Mouse (Mus musculus) thymus, postnatal 14 days (tissue): ENCODE measurements around the gene Thbs1.
"Not testable (repeated sequence)": the region's sequence is repeated elsewhere in the genome, so short reads cannot be mapped to it uniquely, and the experiment has no call there.

ENCODE experiments used
- DNase-seq: peaks from one replicate; pipeline ENCODE4 v3.0.0; 2021

Thbs1 gene

GRCm38 (mm10) chr2:118115647-118116046, 4.0 kb downstream of the Thbs1 start:
- DNase-seq = no peak

- no peak for DNase-seq
Measured at GRCm38 (mm10) chr2:118116180-118116579, 4.5 kb downstream of the Thbs1 start.

- no peak for DNase-seq
Measured at GRCm38 (mm10) chr2:118116754-118117290, 5.1 kb downstream of the Thbs1 start.

- no peak for DNase-seq
Measured at GRCm38 (mm10) chr2:118117401-118117800, 5.7 kb downstream of the Thbs1 start.

- DNase-seq = no peak
Measured at GRCm38 (mm10) chr2:118118045-118118444, 6.4 kb downstream of the Thbs1 start.

- DNase-seq = no peak
Measured at GRCm38 (mm10) chr2:118118515-118118914, 6.8 kb downstream of the Thbs1 start.

GRCm38 (mm10) chr2:118119684-118120083, 8.0 kb downstream of the Thbs1 start:
- no peak for DNase-seq

GRCm38 (mm10) chr2:118120095-118120494, 8.4 kb downstream of the Thbs1 start:
- no peak for DNase-seq

- DNase-seq = no peak
Measured at GRCm38 (mm10) chr2:118120751-118121150, 9.1 kb downstream of the Thbs1 start.

GRCm38 (mm10) chr2:118122291-118122690, 10.6 kb downstream of the Thbs1 start:
- no peak for DNase-seq

GRCm38 (mm10) chr2:118123743-118124142, 12.1 kb downstream of the Thbs1 start:
- no peak for DNase-seq

GRCm38 (mm10) chr2:118124437-118124836, 12.8 kb downstream of the Thbs1 start:
- no peak for DNase-seq

- no peak for DNase-seq
Measured at GRCm38 (mm10) chr2:118125211-118125939, 13.7 kb downstream of the Thbs1 start.

- no peak for DNase-seq
Measured at GRCm38 (mm10) chr2:118125943-118126470, 14.3 kb downstream of the Thbs1 start.

- no peak for DNase-seq
Measured at GRCm38 (mm10) chr2:118127516-118128288, 16.0 kb downstream of the Thbs1 start.

GRCm38 (mm10) chr2:118128313-118128712, 16.6 kb downstream of the Thbs1 start:
- DNase-seq = no peak

- no peak for DNase-seq
Measured at GRCm38 (mm10) chr2:118137071-118137470, 25.4 kb downstream of the Thbs1 start.

- DNase-seq = no peak
Measured at GRCm38 (mm10) chr2:118137776-118138175, 26.1 kb downstream of the Thbs1 start.

GRCm38 (mm10) chr2:118139261-118139660, 27.6 kb downstream of the Thbs1 start:
- no peak for DNase-seq

GRCm38 (mm10) chr2:118141651-118142050, 30.0 kb downstream of the Thbs1 start:
- DNase-seq = no peak

GRCm38 (mm10) chr2:118147749-118148148, 36.1 kb downstream of the Thbs1 start:
- DNase-seq = not testable (repeated sequence)

- DNase-seq = no peak
Measured at GRCm38 (mm10) chr2:118148321-118149142, 36.9 kb downstream of the Thbs1 start.
